Mouse (Mus musculus) NIH3T3 (cell line): ENCODE data around the gene Foxp1.

ENCODE experiments used
- DNase-seq: peaks from one replicate; pipeline ENCODE4 v3.0.0-alpha.2; 2012; ENCODE audit warnings: low read depth

Foxp1 gene

GRCm38 (mm10) chr6:99439878-99440361 is 82.6 kb downstream of the Foxp1 start:
- peak; percentile 88 for DNase-seq

- peak; percentile 48 for DNase-seq
These were observed 83.2 kb downstream of the Foxp1 start for GRCm38 (mm10) chr6:99439214-99439877.

- DNase-seq: peak; percentile 87
These were observed 86.2 kb downstream of the Foxp1 start for GRCm38 (mm10) chr6:99436371-99436770.

- no peak for DNase-seq
These were observed 87.4 kb downstream of the Foxp1 start for GRCm38 (mm10) chr6:99435140-99435539.

- no peak for DNase-seq
These were observed 89.5 kb downstream of the Foxp1 start for GRCm38 (mm10) chr6:99433006-99433405.

- DNase-seq: no peak
These were observed 90.6 kb downstream of the Foxp1 start for GRCm38 (mm10) chr6:99431941-99432340.

- no peak for DNase-seq
These were observed 92.0 kb downstream of the Foxp1 start for GRCm38 (mm10) chr6:99430560-99430959.

- DNase-seq: no peak
These were observed 93.0 kb downstream of the Foxp1 start for GRCm38 (mm10) chr6:99429378-99430131.

- no peak for DNase-seq
These were observed 93.6 kb downstream of the Foxp1 start for GRCm38 (mm10) chr6:99428961-99429360.

- peak; percentile 72 for DNase-seq
These were observed 95.2 kb downstream of the Foxp1 start for GRCm38 (mm10) chr6:99427301-99427700.

- DNase-seq: peak; percentile 22
These were observed 97.5 kb downstream of the Foxp1 start for GRCm38 (mm10) chr6:99425044-99425443.

GRCm38 (mm10) chr6:99420666-99421065 is 101.9 kb downstream of the Foxp1 start:
- DNase-seq: peak; percentile 50

- DNase-seq: no peak
These were observed 109.9 kb downstream of the Foxp1 start for GRCm38 (mm10) chr6:99412598-99412997.

- DNase-seq: no peak
These were observed 112.9 kb downstream of the Foxp1 start for GRCm38 (mm10) chr6:99409602-99410001.

- DNase-seq: no peak
These were observed 113.6 kb downstream of the Foxp1 start for GRCm38 (mm10) chr6:99408880-99409279.

- DNase-seq: no peak
These were observed 118.6 kb downstream of the Foxp1 start for GRCm38 (mm10) chr6:99403755-99404390.

- DNase-seq: peak; percentile 28
These were observed 119.6 kb downstream of the Foxp1 start for GRCm38 (mm10) chr6:99402941-99403340.

GRCm38 (mm10) chr6:99402370-99402769 is 120.2 kb downstream of the Foxp1 start:
- no peak for DNase-seq

- DNase-seq: no peak
These were observed 120.7 kb downstream of the Foxp1 start for GRCm38 (mm10) chr6:99401801-99402200.

GRCm38 (mm10) chr6:99401211-99401610 is 121.3 kb downstream of the Foxp1 start:
- no peak for DNase-seq

GRCm38 (mm10) chr6:99395745-99396144 is 126.8 kb downstream of the Foxp1 start:
- DNase-seq: no peak

GRCm38 (mm10) chr6:99394801-99395200 is 127.7 kb downstream of the Foxp1 start:
- no peak for DNase-seq

GRCm38 (mm10) chr6:99392484-99392883 is 130.0 kb downstream of the Foxp1 start:
- DNase-seq: peak; percentile 78
